Mouse (Mus musculus): ENCODE data around the gene Rasgef1b. TPM values are rescaled to one million over a fixed set of nuclear protein-coding genes. Genes with fewer than 3 reads are reported as not detected.
A peak's percentile ranks its signal among the peaks of the same experiment; 100 is the strongest.

The Rasgef1b gene
- total RNA-seq, 1 experiment from 2014 or later, result 30.5 TPM

GRCm38 (mm10) chr5:99522571-99523269 is 206.1 kb downstream of the Rasgef1b start:
- no peak for ATAC-seq (replicated peaks in 1 of 2; ENCODE audit: insufficient read depth in 1 of 2, low FRiP score in 2 of 2, low TSS enrichment in 1 of 2, low read depth in 1 of 2, poor library complexity in 2 of 2, severe bottlenecking in 2 of 2)

GRCm38 (mm10) chr5:99521411-99521810 is 207.5 kb downstream of the Rasgef1b start:
- ATAC-seq (replicated peaks in 1 of 2; ENCODE audit: insufficient read depth in 1 of 2, low FRiP score in 2 of 2, low TSS enrichment in 1 of 2, low read depth in 1 of 2, poor library complexity in 2 of 2, severe bottlenecking in 2 of 2), result no peak

DNA sequence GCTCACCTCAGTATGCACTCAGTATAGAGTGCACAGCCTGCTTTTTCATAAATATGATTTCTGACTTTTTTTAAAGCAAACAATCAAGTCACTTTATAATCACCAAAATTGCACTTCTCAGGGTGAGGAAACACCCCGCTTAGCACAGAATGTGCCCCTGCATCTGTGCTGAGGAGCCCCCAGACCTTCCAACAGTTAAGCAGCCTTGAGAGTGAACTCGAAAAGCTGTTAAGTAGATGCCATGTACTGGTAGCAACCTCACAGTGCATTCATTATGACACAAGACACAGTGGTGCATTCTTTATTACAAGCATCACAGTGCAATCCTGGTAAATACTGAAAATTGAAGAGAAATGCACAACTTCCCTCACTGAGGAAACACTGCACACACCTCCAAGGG is 209.3 kb downstream of the Rasgef1b start:
- ATAC-seq (replicated peaks in 1 of 2; ENCODE audit: insufficient read depth in 1 of 2, low FRiP score in 2 of 2, low TSS enrichment in 1 of 2, low read depth in 1 of 2, poor library complexity in 2 of 2, severe bottlenecking in 2 of 2), result no peak

DNA sequence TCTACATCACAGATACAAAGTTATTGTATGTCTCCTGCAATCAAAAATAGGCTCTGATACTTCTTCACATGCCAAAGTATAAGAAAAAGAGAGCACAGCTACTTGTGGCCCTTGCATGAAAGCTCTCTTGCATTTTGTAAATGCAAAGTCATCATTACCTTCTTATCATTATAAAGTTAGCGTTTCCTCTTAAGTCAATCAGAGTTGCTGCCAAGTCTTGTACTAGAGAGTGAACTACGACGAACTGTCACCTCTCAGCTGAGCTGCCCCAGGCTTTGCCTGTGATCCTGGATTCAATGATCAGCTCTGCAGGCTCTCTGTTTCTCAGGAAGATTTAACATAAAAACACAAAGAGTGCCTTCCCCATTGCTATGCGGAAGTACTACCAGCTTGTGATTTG is 209.8 kb downstream of the Rasgef1b start:
- peak; percentile 40 to 65 for ATAC-seq (replicated peaks in 1 of 2; ENCODE audit: insufficient read depth in 1 of 2, low FRiP score in 2 of 2, low TSS enrichment in 1 of 2, low read depth in 1 of 2, poor library complexity in 2 of 2, severe bottlenecking in 2 of 2)

GRCm38 (mm10) chr5:99516207-99516606 is 212.7 kb downstream of the Rasgef1b start:
- ATAC-seq (replicated peaks in 1 of 2; ENCODE audit: insufficient read depth in 1 of 2, low FRiP score in 2 of 2, low TSS enrichment in 1 of 2, low read depth in 1 of 2, poor library complexity in 2 of 2, severe bottlenecking in 2 of 2), result no peak

DNA sequence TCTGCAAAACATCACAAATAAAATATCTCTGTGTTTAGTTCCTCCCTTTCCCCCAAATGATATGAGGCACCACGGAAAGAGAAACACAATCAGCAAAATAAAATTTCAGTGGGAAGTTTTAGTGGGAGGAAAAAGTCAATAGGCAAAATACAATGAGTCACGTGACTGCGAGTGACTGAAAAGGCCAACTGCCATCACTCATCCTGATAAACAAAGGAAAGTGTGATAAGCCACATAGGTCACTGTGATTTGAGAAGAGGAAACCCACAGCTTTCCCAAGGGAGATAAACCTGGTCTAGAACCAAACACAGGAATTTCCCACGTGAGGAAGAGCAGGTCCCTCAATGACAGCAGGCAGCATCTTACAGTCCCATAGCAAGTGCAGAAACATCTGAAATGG is 213.1 kb downstream of the Rasgef1b start:
- ATAC-seq (replicated peaks in 1 of 2; ENCODE audit: insufficient read depth in 1 of 2, low FRiP score in 2 of 2, low TSS enrichment in 1 of 2, low read depth in 1 of 2, poor library complexity in 2 of 2, severe bottlenecking in 2 of 2), result no peak

- ATAC-seq (replicated peaks in 1 of 2; ENCODE audit: insufficient read depth in 1 of 2, low FRiP score in 2 of 2, low TSS enrichment in 1 of 2, low read depth in 1 of 2, poor library complexity in 2 of 2, severe bottlenecking in 2 of 2), result no peak
Observed at GRCm38 (mm10) chr5:99513209-99513880, 215.5 kb downstream of the Rasgef1b start.

DNA sequence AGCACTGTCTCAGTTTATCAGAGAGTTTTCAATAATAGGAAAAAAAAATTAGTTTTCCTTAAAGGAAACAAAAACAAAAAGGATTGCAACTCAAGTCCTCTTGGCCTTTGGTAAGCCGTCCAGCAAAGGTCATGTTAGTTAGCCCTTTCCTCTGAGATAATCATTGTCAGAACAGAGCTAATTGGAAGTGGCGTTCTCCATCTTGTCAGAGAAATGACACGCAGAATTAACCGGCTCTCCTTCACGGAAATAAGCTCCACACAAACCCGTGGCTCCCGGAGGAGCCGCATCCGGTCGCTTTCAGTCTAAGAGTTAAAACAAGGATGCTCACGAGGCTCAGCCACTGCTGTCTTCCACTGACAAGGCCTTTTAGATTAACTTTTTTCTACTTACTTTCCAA is 217.8 kb downstream of the Rasgef1b start:
- no peak for ATAC-seq (replicated peaks in 1 of 2; ENCODE audit: insufficient read depth in 1 of 2, low FRiP score in 2 of 2, low TSS enrichment in 1 of 2, low read depth in 1 of 2, poor library complexity in 2 of 2, severe bottlenecking in 2 of 2)

GRCm38 (mm10) chr5:99506109-99506508 is 222.8 kb downstream of the Rasgef1b start:
- ATAC-seq (replicated peaks in 1 of 2; ENCODE audit: insufficient read depth in 1 of 2, low FRiP score in 2 of 2, low TSS enrichment in 1 of 2, low read depth in 1 of 2, poor library complexity in 2 of 2, severe bottlenecking in 2 of 2), result no peak

GRCm38 (mm10) chr5:99504349-99504830 is 224.5 kb downstream of the Rasgef1b start:
- ATAC-seq (replicated peaks in 1 of 2; ENCODE audit: insufficient read depth in 1 of 2, low FRiP score in 2 of 2, low TSS enrichment in 1 of 2, low read depth in 1 of 2, poor library complexity in 2 of 2, severe bottlenecking in 2 of 2), result no peak

GRCm38 (mm10) chr5:99502681-99503080 is 226.2 kb downstream of the Rasgef1b start:
- ATAC-seq (replicated peaks in 1 of 2; ENCODE audit: insufficient read depth in 1 of 2, low FRiP score in 2 of 2, low TSS enrichment in 1 of 2, low read depth in 1 of 2, poor library complexity in 2 of 2, severe bottlenecking in 2 of 2), result no peak

DNA sequence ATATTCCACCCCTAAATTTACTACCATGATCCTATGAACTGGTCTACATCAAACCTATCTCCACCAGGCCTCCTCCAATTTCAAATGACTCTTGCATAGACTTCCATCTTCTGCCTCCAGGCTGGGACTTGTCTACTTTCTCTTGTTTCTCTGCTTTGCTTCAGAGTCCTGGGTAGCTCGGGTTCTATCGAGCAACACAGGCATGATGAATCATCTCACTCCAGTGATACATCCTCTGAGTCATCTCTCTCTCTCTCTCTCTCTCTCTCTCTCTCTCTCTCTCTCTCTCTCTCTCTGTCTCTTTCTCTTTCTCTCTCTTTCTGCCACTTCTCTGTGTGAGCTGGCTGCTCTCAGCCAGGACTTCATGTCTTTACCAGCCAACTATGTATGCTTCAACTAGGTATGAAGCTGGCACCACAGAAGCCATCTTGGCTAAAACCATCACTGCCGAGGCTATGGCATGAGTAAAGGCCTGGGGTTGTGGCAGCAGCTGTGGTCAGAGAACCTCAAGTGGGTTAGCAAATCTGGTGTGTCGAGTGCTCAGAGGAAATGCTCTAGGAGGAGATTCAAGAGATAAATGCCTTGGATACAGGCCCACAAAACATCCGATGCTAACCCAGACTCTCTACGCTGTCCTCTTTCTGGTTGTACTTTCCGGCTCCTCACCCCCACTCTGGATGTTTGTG is 229.3 kb downstream of the Rasgef1b start:
- peak; percentile 65 to 80 for ATAC-seq (replicated peaks in 1 of 2; ENCODE audit: insufficient read depth in 1 of 2, low FRiP score in 2 of 2, low TSS enrichment in 1 of 2, low read depth in 1 of 2, poor library complexity in 2 of 2, severe bottlenecking in 2 of 2)

DNA sequence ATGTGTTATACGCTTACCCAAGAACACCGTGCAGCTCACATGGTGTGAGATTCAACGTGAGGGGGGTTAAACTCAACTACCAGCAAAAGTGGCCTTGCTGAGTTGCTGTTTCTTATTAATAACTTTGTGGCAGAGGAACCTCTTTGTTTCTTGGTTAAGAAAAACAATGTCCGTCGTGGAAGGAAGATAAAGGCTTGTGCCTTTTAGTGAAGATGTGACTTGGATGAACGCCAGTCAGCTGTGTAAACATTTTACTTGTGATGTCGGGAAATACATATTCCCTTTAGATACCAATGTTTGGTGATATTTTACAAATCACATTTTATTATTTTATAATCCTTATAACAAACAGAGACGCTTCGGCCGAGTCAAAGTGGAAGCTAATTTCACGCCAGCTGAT is 231.0 kb downstream of the Rasgef1b start:
- ATAC-seq (replicated peaks in 1 of 2; ENCODE audit: insufficient read depth in 1 of 2, low FRiP score in 2 of 2, low TSS enrichment in 1 of 2, low read depth in 1 of 2, poor library complexity in 2 of 2, severe bottlenecking in 2 of 2), result no peak

DNA sequence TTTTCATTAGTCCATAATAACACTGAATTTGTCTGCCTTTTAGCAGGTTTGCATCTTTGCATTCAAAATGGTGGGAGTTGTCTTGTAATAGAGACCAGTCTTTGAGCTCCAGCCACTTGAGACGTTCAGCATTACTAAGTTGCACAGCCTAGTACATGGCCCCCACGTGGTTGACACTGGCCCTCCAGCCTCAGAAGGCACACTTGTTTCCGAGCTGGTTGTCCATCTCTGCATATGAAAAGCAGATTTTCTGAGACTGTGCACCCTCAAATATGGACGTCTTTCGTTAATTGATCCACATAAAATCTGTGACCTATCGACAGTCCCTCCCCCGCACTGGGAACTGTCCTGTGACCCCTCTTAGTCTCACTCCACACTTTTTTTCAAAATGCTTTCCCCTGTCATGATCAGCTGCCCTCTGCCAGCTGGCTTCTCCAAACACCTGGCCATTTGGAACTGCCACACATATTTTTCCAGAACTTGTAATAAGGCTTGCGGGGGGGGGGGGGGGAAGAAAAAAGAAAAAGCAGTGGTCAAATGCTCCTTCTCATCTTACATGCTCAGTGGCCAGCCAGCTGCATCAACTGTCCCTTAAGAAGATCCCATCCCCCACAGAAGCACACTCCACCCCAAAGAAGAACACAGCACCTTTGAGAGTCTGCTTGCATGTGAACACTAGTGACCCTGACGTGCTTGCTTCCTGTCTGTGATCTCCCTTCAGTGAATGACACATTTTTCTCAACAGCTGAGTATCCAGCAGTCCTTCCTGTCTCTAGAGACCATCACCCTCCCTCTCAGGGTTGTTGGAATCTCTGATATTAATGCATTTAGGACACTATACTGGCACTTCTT is 231.7 kb downstream of the Rasgef1b start:
- no peak for ATAC-seq (replicated peaks in 1 of 2; ENCODE audit: insufficient read depth in 1 of 2, low FRiP score in 2 of 2, low TSS enrichment in 1 of 2, low read depth in 1 of 2, poor library complexity in 2 of 2, severe bottlenecking in 2 of 2)

DNA sequence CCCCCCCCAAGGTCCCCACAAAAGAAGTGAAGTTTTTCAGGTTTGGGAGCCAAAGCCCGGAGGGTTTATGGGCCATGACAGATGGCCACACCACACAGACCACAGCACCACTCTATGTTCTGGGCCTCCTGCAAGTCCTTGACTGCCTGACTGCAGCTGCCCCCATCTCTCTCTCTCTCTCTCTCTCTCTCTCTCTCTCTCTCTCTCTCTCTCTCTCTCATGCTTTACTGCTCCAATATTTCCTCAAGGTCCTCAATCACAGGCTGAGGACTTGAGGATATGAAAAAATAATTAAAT is 232.8 kb downstream of the Rasgef1b start:
- ATAC-seq (replicated peaks in 1 of 2; ENCODE audit: insufficient read depth in 1 of 2, low FRiP score in 2 of 2, low TSS enrichment in 1 of 2, low read depth in 1 of 2, poor library complexity in 2 of 2, severe bottlenecking in 2 of 2), result no peak

DNA sequence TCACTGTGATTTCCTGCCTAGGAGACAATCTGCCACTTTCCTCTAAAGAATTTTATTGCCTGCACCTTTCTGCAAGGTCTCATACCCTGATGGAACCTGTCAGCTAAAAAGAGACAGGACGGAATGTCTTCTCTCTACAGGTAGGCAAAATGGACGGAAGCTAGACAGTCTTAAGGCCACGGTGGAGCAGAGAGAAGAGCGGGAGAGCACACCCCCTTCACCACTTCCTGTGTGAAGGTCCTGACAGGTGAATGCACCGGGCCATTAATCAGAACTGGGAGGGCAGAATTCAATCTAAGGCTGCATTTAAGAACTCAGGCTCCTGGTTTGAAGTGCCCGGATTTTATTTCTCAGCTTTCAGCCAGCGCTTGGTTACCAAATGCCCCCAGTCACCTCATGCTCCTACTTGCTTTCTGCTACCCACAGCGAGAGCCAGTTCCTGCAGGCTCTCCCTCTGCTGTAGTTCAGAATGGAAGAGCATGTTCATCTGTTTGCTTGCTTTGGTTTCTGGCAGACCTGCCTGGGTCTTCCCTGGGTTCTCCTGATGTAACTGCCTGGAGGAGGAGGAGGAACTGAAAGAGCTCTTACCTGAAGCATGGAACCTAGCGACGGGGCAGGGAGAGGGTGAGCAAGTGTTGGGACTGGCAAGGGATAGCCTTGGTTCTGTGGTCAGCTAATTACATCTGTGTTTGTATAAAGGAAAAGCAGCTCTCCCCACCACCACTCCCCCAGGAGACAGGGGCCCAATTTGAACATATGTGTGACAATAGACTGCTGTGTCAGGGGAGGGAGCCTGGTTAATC is 233.3 kb downstream of the Rasgef1b start:
- no peak for ATAC-seq (replicated peaks in 1 of 2; ENCODE audit: insufficient read depth in 1 of 2, low FRiP score in 2 of 2, low TSS enrichment in 1 of 2, low read depth in 1 of 2, poor library complexity in 2 of 2, severe bottlenecking in 2 of 2)

- no peak for ATAC-seq (replicated peaks in 1 of 2; ENCODE audit: insufficient read depth in 1 of 2, low FRiP score in 2 of 2, low TSS enrichment in 1 of 2, low read depth in 1 of 2, poor library complexity in 2 of 2, severe bottlenecking in 2 of 2)
Observed at GRCm38 (mm10) chr5:99493861-99494260, 235.0 kb downstream of the Rasgef1b start.
